Mouse (Mus musculus) limb, embryonic 14.5 days (tissue): ENCODE results near the gene Coa3. TPM values are rescaled to one million over a fixed set of nuclear protein-coding genes. Genes with fewer than 3 reads are reported as not detected.

Experiments used
- ATAC-seq: fragments of 200-750 bp; cut with Nextera tagmentation; 2 replicates; pipeline ENCODE4 v1.8.0; 2017; ENCODE audit warnings: low read depth, moderate number of reproducible peaks, moderate TSS enrichment; ENCODE audit not compliant: low FRiP score
- DNase-seq: peaks from one replicate; pipeline ENCODE4 v3.0.0-alpha.2; 2015; ENCODE audit warnings: low spot score
- H3K27ac ChIP-seq: fragments of 300-500 bp; sonication (generic); replicated peaks from 2 replicates; pipeline ENCODE4 v1.5.1; 2014; ENCODE audit warnings: low read depth, mild to moderate bottlenecking, low read length, moderate library complexity, mixed read lengths
- H3K27me3 ChIP-seq: fragments of 300-500 bp; sonication (generic); 2 replicates; pipeline ENCODE4 v1.6.1; 2014; ENCODE audit warnings: low read length, mixed read lengths; ENCODE audit not compliant: control insufficient read depth, insufficient read depth
- H3K36me3 ChIP-seq: fragments of 300-500 bp; sonication (generic); 2 replicates; pipeline ENCODE4 v1.6.1; 2014; ENCODE audit warnings: mild to moderate bottlenecking, low read length, moderate library complexity, mixed read lengths; ENCODE audit not compliant: control insufficient read depth, insufficient read depth
- H3K4me1 ChIP-seq: fragments of 300-500 bp; sonication (generic); 2 replicates; pipeline ENCODE4 v1.6.1; 2014; ENCODE audit warnings: antibody characterized with exemption, low read length, mixed read lengths; ENCODE audit not compliant: control insufficient read depth, insufficient read depth
- H3K4me2 ChIP-seq: fragments of 300-500 bp; sonication (generic); replicated peaks from 2 replicates; pipeline ENCODE4 v1.6.1; 2014; ENCODE audit warnings: low read depth, mild to moderate bottlenecking, low read length, moderate library complexity; ENCODE audit not compliant: severe bottlenecking
- H3K4me3 ChIP-seq: fragments of 300-500 bp; sonication (generic); replicated peaks from 2 replicates; pipeline ENCODE4 v1.5.1; 2014; ENCODE audit warnings: low read length
- H3K9ac ChIP-seq: fragments of 300-500 bp; sonication (generic); 2 replicates; pipeline ENCODE4 v1.6.1; 2014; ENCODE audit warnings: mild to moderate bottlenecking, low read depth, low read length, moderate library complexity; ENCODE audit not compliant: severe bottlenecking
- H3K9me3 ChIP-seq: fragments of 300-500 bp; sonication (generic); 2 replicates; pipeline ENCODE4 v1.6.1; 2016; ENCODE audit warnings: low read length; ENCODE audit not compliant: control insufficient read depth
- POLR2A ChIP-seq: fragments of 200-500 bp; IDR thresholded peaks from 2 replicates; pipeline ENCODE4 v1.8.0; 2012; ENCODE audit warnings: inconsistent platforms, mild to moderate bottlenecking, moderate library complexity, borderline replicate concordance; ENCODE audit not compliant: insufficient read depth, insufficient read length; ENCODE audit errors: extremely low read depth
- WGBS: fragments of 180-500 bp; shearing (Covaris S2); extraction: QIAGEN DNeasy Blood & Tissue Kit; methylation state at CpG from one replicate; pipeline ENCODE4 v1.1.7; 2014; 5-methylcytosine and 5-hydroxymethylcytosine counted together
- polyA plus RNA-seq, 2 experiments: library from polyadenylated mRNA; depleted of rRNA in 1 of 2; stranded (reverse) in 1 of 2; unstranded in 1 of 2; fragments of >200 nt; fragmentation: Nextera tagmentation in 1 of 2; extraction: Ambion mirVana in 1 of 2; gene quantifications; 2 replicates each; pipeline versions ENCODE4 v1.2.1 to v1.2.3; 2012 to 2014

Gene Coa3
- polyA plus RNA-seq, 2 experiments = 182 to 183 TPM

DNA sequence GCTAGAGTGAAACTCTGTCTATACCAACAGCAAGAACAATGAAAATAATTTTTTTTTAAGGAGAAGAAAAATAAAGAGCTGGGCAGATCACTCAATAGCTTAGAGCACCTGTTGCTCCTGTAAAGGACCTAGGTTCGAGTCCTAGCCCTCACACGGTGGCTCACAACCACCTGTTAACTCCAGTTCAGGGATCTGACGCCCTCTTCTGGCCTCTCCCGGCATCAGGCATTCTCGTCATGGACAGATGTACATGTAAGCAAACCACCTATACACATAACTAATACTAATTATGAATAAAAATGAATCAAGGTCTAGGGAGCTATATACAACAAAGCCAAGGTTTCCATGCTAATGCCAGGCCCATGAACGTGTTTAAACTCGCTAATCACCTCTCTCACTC, 22.0 kb upstream of the Coa3 start:
- Histone ChIP-seq H3K4me1 (peaks cover 10% of the 10 kb centered on the region), H3K27ac (no peak overlapping the region), H3K9ac (peak overlapping the region; percentile 86), H3K36me3 (peaks cover 31% of the 10 kb centered on the region), H3K4me2 (peak overlapping the region; percentile 82), H3K9me3 (no peaks in the 10 kb centered on the region), H3K27me3 (no peaks in the 10 kb centered on the region), H3K4me3 (peak overlapping the region; percentile 87)
- 59% methylated on average over 7 of the region's 7 CpGs for WGBS
- no peak for TF ChIP-seq POLR2A
- DNase-seq (no peak), ATAC-seq (no peak)

DNA sequence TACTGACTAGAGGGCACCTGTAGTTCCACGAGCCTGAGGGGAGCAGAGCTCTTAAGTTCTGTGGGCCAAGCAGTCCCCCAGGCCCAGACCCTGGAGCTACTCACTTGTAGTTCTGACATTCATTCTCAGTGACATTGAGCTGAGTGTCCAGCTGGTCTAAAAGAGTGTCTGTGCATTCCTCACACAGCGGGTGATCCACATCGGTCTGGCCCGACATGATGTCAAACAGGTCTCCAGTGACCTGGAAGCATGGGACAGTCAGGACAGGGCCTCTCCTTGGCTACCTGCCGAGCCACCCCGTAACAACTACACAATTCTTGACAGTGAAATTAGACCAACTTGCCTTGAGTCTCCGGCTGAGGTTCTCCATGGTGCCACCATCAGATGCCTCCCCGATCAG, 16.3 kb upstream of the Coa3 start:
- no peaks in the 10 kb centered on the region for H3K9me3 ChIP-seq
- peaks cover 76% of the 10 kb centered on the region for H3K36me3 ChIP-seq
- 95% methylated on average over 8 of the region's 8 CpGs for WGBS

DNA sequence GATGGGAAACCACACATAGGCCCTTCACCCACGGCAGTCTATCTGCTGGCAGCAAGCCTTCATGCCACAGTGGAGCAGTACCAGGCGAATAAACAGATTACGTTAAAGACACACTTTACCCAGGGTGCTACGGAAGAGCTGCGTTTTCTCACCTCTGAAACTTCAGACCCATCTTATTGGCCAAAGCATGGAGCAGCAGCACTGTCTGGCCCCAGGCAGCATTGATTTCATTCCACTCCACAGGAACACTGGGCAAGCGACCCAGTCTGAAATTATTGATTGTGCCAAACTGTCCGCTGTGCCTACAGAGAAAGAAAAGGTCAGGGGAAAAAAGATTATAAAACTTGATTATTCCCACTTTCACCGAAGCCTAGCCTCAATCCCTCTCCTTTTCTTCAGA, 12.3 kb upstream of the Coa3 start:
- DNase-seq = no peak
- Histone ChIP-seq H3K9me3 (no peaks in the 10 kb centered on the region), H3K9ac (no peak overlapping the region), H3K4me3 (no peak overlapping the region), H3K36me3 (peaks cover 75% of the 10 kb centered on the region), H3K4me1 (no peaks in the 10 kb centered on the region), H3K27ac (no peak overlapping the region), H3K27me3 (no peaks in the 10 kb centered on the region), H3K4me2 (no peak overlapping the region)
- no peak for ATAC-seq
- TF ChIP-seq POLR2A = no peak
- 94% methylated on average over 8 of the region's 8 CpGs for WGBS

More for the DNA sequence above, 16.3 kb upstream of the Coa3 start:
- no peak overlapping the region for H3K4me2 ChIP-seq
- DNase-seq (no peak), ATAC-seq (no peak)
- no peak overlapping the region for H3K27ac ChIP-seq
- no peak overlapping the region for H3K9ac ChIP-seq
- no peak overlapping the region for H3K4me3 ChIP-seq
- TF ChIP-seq POLR2A = no peak
- H3K4me1 ChIP-seq = no peaks in the 10 kb centered on the region
- no peaks in the 10 kb centered on the region for H3K27me3 ChIP-seq

DNA sequence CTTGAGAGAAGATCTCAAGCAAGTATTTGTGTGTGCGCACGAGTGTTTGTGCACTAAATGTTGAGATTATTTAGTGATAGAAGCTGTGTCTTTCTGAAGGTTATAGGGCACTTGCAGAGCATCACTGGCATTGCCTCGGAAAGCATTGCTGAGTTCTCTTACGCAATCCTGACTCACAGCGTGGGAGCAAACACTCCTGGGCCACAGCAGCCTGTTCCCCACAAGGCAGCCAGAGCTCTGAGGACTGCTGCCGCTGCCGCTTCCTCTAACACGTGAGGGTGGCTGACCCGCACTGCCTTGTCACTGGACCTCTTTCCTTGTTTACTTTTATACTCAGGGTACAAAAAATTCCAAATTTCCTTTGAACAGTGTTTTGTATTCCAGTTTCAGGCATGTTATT, 8.4 kb upstream of the Coa3 start:
- WGBS = 90% methylated on average over 9 of the region's 9 CpGs
- H3K36me3 ChIP-seq = peaks cover 45% of the 10 kb centered on the region

GRCm38 (mm10) chr11:101283805-101284204, 4.9 kb upstream of the Coa3 start:
- DNase-seq (no peak), ATAC-seq (no peak)
- peaks cover 15% of the 10 kb centered on the region for H3K36me3 ChIP-seq
- no peaks in the 10 kb centered on the region for H3K9me3 ChIP-seq
- no peak overlapping the region for H3K4me3 ChIP-seq
- no peak overlapping the region for H3K4me2 ChIP-seq
- H3K9ac ChIP-seq = no peak overlapping the region
- TF ChIP-seq POLR2A = no peak
- H3K27me3 ChIP-seq = no peaks in the 10 kb centered on the region
- WGBS = 70% methylated on average over 4 of the region's 4 CpGs
- peaks cover 4% of the 10 kb centered on the region for H3K4me1 ChIP-seq
- no peak overlapping the region for H3K27ac ChIP-seq

More for the DNA sequence above, 8.4 kb upstream of the Coa3 start:
- DNase-seq (no peak), ATAC-seq (no peak)
- no peak overlapping the region for H3K27ac ChIP-seq
- no peak overlapping the region for H3K4me2 ChIP-seq
- no peaks in the 10 kb centered on the region for H3K4me1 ChIP-seq
- H3K9ac ChIP-seq = no peak overlapping the region
- H3K4me3 ChIP-seq = no peak overlapping the region
- no peak for TF ChIP-seq POLR2A
- no peaks in the 10 kb centered on the region for H3K27me3 ChIP-seq
- H3K9me3 ChIP-seq = no peaks in the 10 kb centered on the region

DNA sequence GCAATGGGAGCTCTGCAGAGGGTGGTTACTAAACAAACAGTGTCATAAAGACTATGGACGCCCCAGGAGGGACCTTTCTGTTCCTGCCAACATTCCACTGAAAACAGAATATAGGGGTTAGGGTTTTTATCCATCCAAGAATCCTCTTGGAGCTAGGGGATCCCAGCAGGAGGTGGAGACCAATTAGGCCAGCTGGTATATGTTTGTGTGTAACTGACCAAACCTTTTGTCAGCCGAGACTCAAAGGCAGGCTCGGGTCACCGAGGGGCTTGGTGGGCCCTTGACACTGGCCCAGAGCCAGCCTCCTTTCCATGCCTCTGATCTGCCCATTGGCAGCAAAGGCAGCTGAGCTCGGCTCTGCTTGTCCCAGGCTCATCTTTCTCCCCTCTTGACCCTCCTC, 4.0 kb upstream of the Coa3 start:
- DNase-seq = no peak
- Histone ChIP-seq H3K27ac (no peak overlapping the region), H3K36me3 (peaks cover 7% of the 10 kb centered on the region), H3K9me3 (no peaks in the 10 kb centered on the region), H3K27me3 (no peaks in the 10 kb centered on the region), H3K9ac (no peak overlapping the region), H3K4me2 (no peak overlapping the region), H3K4me1 (peaks cover 8% of the 10 kb centered on the region), H3K4me3 (no peak overlapping the region)
- no peak for TF ChIP-seq POLR2A
- ATAC-seq = no peak
- 32% methylated on average over 5 of the region's 5 CpGs for WGBS
